Mouse (Mus musculus) myocyte (in vitro differentiated cells): ENCODE measurements at regions not wholly inside any gene's neighbourhood (a gene's known extent, or its start where the extent isn't known, plus 50 kb on each side); places are given as distances from the start of the nearest gene placed in this dataset.

ENCODE experiments used
- E2F4 ChIP-seq: IDR thresholded peaks from one replicate; pipeline ENCODE4 v1.6.1; 2011; ENCODE audit warnings: mild to moderate bottlenecking, control low read depth, moderate library complexity; ENCODE audit not compliant: insufficient read depth
- MAX ChIP-seq: IDR thresholded peaks from one replicate; pipeline ENCODE4 v1.6.1; 2011; ENCODE audit warnings: low read depth, mild to moderate bottlenecking, control low read depth
- MYOD1 ChIP-seq, 3 experiments: IDR thresholded peaks; one replicate each; pipeline ENCODE4 v1.6.1; 2011; ENCODE audit warnings: control low read depth in 2 of 3, low read depth in 2 of 3, mild to moderate bottlenecking in 2 of 3, moderate library complexity in 1 of 3; ENCODE audit not compliant: insufficient read length in 2 of 3, control insufficient read depth in 1 of 3
- MYOG ChIP-seq, 3 experiments: IDR thresholded peaks; one replicate each; pipeline ENCODE4 v1.6.1; 2011; ENCODE audit warnings: control low read depth in 2 of 3, low read depth in 2 of 3, mild to moderate bottlenecking in 2 of 3; ENCODE audit not compliant: insufficient read length in 2 of 3, control insufficient read depth in 1 of 3, insufficient read depth in 1 of 3
- POLR2A ChIP-seq: IDR thresholded peaks from one replicate; pipeline ENCODE4 v1.6.1; 2011; ENCODE audit warnings: low read depth, mild to moderate bottlenecking, control low read depth, moderate library complexity; ENCODE audit not compliant: insufficient read length
- POLR2AphosphoS2 ChIP-seq: IDR thresholded peaks from one replicate; pipeline ENCODE4 v1.6.1; 2011; ENCODE audit warnings: low read depth, control low read depth; ENCODE audit not compliant: insufficient read length
- REST ChIP-seq: IDR thresholded peaks from one replicate; pipeline ENCODE4 v1.6.1; 2011; ENCODE audit warnings: mild to moderate bottlenecking, control low read depth, moderate library complexity; ENCODE audit not compliant: insufficient read depth, insufficient read length
- TCF12 ChIP-seq: IDR thresholded peaks from one replicate; pipeline ENCODE4 v1.6.1; 2011; ENCODE audit warnings: mild to moderate bottlenecking, control low read depth; ENCODE audit not compliant: poor library complexity, insufficient read depth, severe bottlenecking
- TCF3 ChIP-seq: IDR thresholded peaks from one replicate; pipeline ENCODE4 v1.6.1; 2011; ENCODE audit warnings: low read depth, control low read depth; ENCODE audit not compliant: insufficient read length
- USF1 ChIP-seq: IDR thresholded peaks from one replicate; pipeline ENCODE4 v1.6.1; 2011; ENCODE audit warnings: low read depth, mild to moderate bottlenecking, control low read depth, moderate library complexity

DNA sequence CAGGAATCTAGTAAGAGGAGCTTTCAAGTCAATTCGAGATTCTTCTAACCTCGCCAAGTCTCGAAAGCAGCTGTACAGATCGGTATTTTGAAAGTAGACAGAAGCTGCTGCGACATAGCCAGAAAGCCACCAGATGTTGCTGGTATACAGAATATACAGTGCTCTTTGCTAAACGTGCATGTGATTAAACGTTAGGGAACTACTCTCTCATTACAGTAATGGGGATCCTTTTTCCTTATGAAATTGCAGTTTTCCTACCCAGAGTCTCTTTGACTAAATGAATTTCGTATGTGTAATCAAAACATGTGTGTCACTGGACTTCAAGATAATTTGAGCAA is 70.5 kb upstream of the Frem1 start:
- TF ChIP-seq POLR2AphosphoS2 (no peak), MAX (no peak), MYOG (IDR thresholded peaks at IDR 0.05; ENCODE audit: control insufficient read depth in 1 of 3, insufficient read depth in 1 of 3, insufficient read length in 2 of 3, low read depth in 2 of 3) (no peak), USF1 (no peak), POLR2A (no peak), TCF12 (no peak), MYOD1 (IDR thresholded peaks at IDR 0.05; ENCODE audit: control insufficient read depth in 1 of 3, insufficient read length in 2 of 3, low read depth in 2 of 3) (no peak), REST (no peak), E2F4 (no peak), TCF3 (no peak)
